Mouse (Mus musculus): Measurements from ENCODE around the gene Fgfr2. TPM values are rescaled to one million over a fixed set of nuclear protein-coding genes. Genes with fewer than 3 reads are reported as not detected.
A peak's percentile ranks its signal among the peaks of the same experiment; 100 is the strongest.

Gene Fgfr2
- total RNA-seq, 2 experiments from 2014 or later, result not detected

GRCm38 (mm10) chr7:132764896-132765491 is 358.2 kb downstream of the Fgfr2 start:
- no peak for ATAC-seq (replicated peaks; ENCODE audit: poor library complexity)

- ATAC-seq (replicated peaks; ENCODE audit: poor library complexity), result no peak
Measured at GRCm38 (mm10) chr7:132764314-132764713, 358.8 kb downstream of the Fgfr2 start.

- no peak for ATAC-seq (replicated peaks; ENCODE audit: poor library complexity)
Measured at GRCm38 (mm10) chr7:132763911-132764310, 359.2 kb downstream of the Fgfr2 start.

GRCm38 (mm10) chr7:132763351-132763750 is 359.8 kb downstream of the Fgfr2 start:
- ATAC-seq (replicated peaks; ENCODE audit: poor library complexity), result no peak

- no peak for ATAC-seq (replicated peaks; ENCODE audit: poor library complexity)
Measured at GRCm38 (mm10) chr7:132761409-132761808, 361.7 kb downstream of the Fgfr2 start.

- no peak for ATAC-seq (replicated peaks; ENCODE audit: poor library complexity)
Measured at GRCm38 (mm10) chr7:132760589-132761180, 362.5 kb downstream of the Fgfr2 start.

- ATAC-seq (replicated peaks; ENCODE audit: poor library complexity), result no peak
Measured at GRCm38 (mm10) chr7:132759926-132760325, 363.2 kb downstream of the Fgfr2 start.

GRCm38 (mm10) chr7:132759405-132759891 is 363.7 kb downstream of the Fgfr2 start:
- ATAC-seq (replicated peaks; ENCODE audit: poor library complexity), result no peak

- no peak for ATAC-seq (replicated peaks; ENCODE audit: poor library complexity)
Measured at GRCm38 (mm10) chr7:132758875-132759274, 364.3 kb downstream of the Fgfr2 start.

GRCm38 (mm10) chr7:132756325-132756724 is 366.8 kb downstream of the Fgfr2 start:
- no peak for ATAC-seq (replicated peaks; ENCODE audit: poor library complexity)

GRCm38 (mm10) chr7:132754389-132754750 is 368.8 kb downstream of the Fgfr2 start:
- no peak for ATAC-seq (replicated peaks; ENCODE audit: poor library complexity)

GRCm38 (mm10) chr7:132753518-132754388 is 369.4 kb downstream of the Fgfr2 start:
- peak; percentile 53; the same call in 1 of the 2 replicates for ATAC-seq (replicated peaks; ENCODE audit: poor library complexity)

- ATAC-seq (replicated peaks; ENCODE audit: poor library complexity), result no peak
Measured at GRCm38 (mm10) chr7:132751716-132752115, 371.4 kb downstream of the Fgfr2 start.

- ATAC-seq (replicated peaks; ENCODE audit: poor library complexity), result no peak
Measured at GRCm38 (mm10) chr7:132749504-132749903, 373.6 kb downstream of the Fgfr2 start.

GRCm38 (mm10) chr7:132748076-132748769 is 374.9 kb downstream of the Fgfr2 start:
- ATAC-seq (replicated peaks; ENCODE audit: poor library complexity), result no peak

- ATAC-seq (replicated peaks; ENCODE audit: poor library complexity), result 0 out of 2 replicates have a peak, but pooled peaks have one; percentile 23
Measured at GRCm38 (mm10) chr7:132747096-132747495, 376.1 kb downstream of the Fgfr2 start.

- no peak for ATAC-seq (replicated peaks; ENCODE audit: poor library complexity)
Measured at GRCm38 (mm10) chr7:132742912-132743311, 380.2 kb downstream of the Fgfr2 start.

GRCm38 (mm10) chr7:132739829-132740228 is 383.3 kb downstream of the Fgfr2 start:
- 0 out of 2 replicates have a peak, but pooled peaks have one; percentile 6 for ATAC-seq (replicated peaks; ENCODE audit: poor library complexity)

GRCm38 (mm10) chr7:132738844-132739243 is 384.3 kb downstream of the Fgfr2 start:
- peak; percentile 30 for ATAC-seq (replicated peaks; ENCODE audit: poor library complexity)

GRCm38 (mm10) chr7:132736099-132736862 is 386.9 kb downstream of the Fgfr2 start:
- ATAC-seq (replicated peaks; ENCODE audit: poor library complexity), result no peak
